Mouse (Mus musculus) myocyte (in vitro differentiated cells): Measurements from ENCODE around the gene Zfp273. TPM values are rescaled to one million over a fixed set of nuclear protein-coding genes. Genes with fewer than 3 reads are reported as not detected.
A peak's percentile ranks its signal among the peaks of the same experiment; 100 is the strongest.
"Not testable (repeated sequence)": the region's sequence is repeated elsewhere in the genome, so short reads cannot be mapped to it uniquely, and the experiment has no call there.

Experiments used
- H3K27me3 ChIP-seq: one replicate; pipeline ENCODE4 v1.6.1; 2011; ENCODE audit not compliant: control insufficient read depth, insufficient read depth, insufficient read length
- H3K36me3 ChIP-seq: one replicate; pipeline ENCODE4 v1.6.1; 2011; ENCODE audit not compliant: control insufficient read depth, insufficient read depth
- H3K4me2 ChIP-seq: one replicate; pipeline ENCODE4 v1.6.1; 2011; ENCODE audit warnings: low read depth, control low read depth
- H3K4me3 ChIP-seq: one replicate; pipeline ENCODE4 v1.5.1; 2011; ENCODE audit warnings: mild to moderate bottlenecking, control low read depth, moderate library complexity
- H3K79me2 ChIP-seq: one replicate; pipeline ENCODE4 v1.6.1; 2011; ENCODE audit not compliant: control insufficient read depth, insufficient read depth
- H3ac ChIP-seq: one replicate; pipeline ENCODE4 v1.6.1; 2011; ENCODE audit not compliant: control insufficient read depth, insufficient read length
- CEBPB ChIP-seq: IDR thresholded peaks from 2 replicates; pipeline ENCODE4 v1.6.1; 2011; ENCODE audit warnings: mild to moderate bottlenecking, moderate library complexity; ENCODE audit not compliant: poor library complexity, insufficient read depth, severe bottlenecking
- E2F4 ChIP-seq: IDR thresholded peaks from one replicate; pipeline ENCODE4 v1.6.1; 2011; ENCODE audit warnings: mild to moderate bottlenecking, control low read depth, moderate library complexity; ENCODE audit not compliant: insufficient read depth
- MAX ChIP-seq: IDR thresholded peaks from one replicate; pipeline ENCODE4 v1.6.1; 2011; ENCODE audit warnings: low read depth, mild to moderate bottlenecking, control low read depth
- MYOD1 ChIP-seq, 3 experiments: IDR thresholded peaks; one replicate each; pipeline ENCODE4 v1.6.1; 2011; ENCODE audit warnings: control low read depth in 2 of 3, low read depth in 2 of 3, mild to moderate bottlenecking in 2 of 3, moderate library complexity in 1 of 3; ENCODE audit not compliant: insufficient read length in 2 of 3, control insufficient read depth in 1 of 3
- MYOG ChIP-seq, 3 experiments: IDR thresholded peaks; one replicate each; pipeline ENCODE4 v1.6.1; 2011; ENCODE audit warnings: control low read depth in 2 of 3, low read depth in 2 of 3, mild to moderate bottlenecking in 2 of 3; ENCODE audit not compliant: insufficient read length in 2 of 3, control insufficient read depth in 1 of 3, insufficient read depth in 1 of 3
- POLR2A ChIP-seq: IDR thresholded peaks from one replicate; pipeline ENCODE4 v1.6.1; 2011; ENCODE audit warnings: low read depth, mild to moderate bottlenecking, control low read depth, moderate library complexity; ENCODE audit not compliant: insufficient read length
- POLR2AphosphoS2 ChIP-seq: IDR thresholded peaks from one replicate; pipeline ENCODE4 v1.6.1; 2011; ENCODE audit warnings: low read depth, control low read depth; ENCODE audit not compliant: insufficient read length
- REST ChIP-seq: IDR thresholded peaks from one replicate; pipeline ENCODE4 v1.6.1; 2011; ENCODE audit warnings: mild to moderate bottlenecking, control low read depth, moderate library complexity; ENCODE audit not compliant: insufficient read depth, insufficient read length
- SRF ChIP-seq: IDR thresholded peaks from one replicate; pipeline ENCODE4 v1.6.1; 2011; ENCODE audit warnings: low read depth; ENCODE audit not compliant: control insufficient read depth, insufficient read length
- TCF12 ChIP-seq: IDR thresholded peaks from one replicate; pipeline ENCODE4 v1.6.1; 2011; ENCODE audit warnings: mild to moderate bottlenecking, control low read depth; ENCODE audit not compliant: poor library complexity, insufficient read depth, severe bottlenecking
- TCF3 ChIP-seq: IDR thresholded peaks from one replicate; pipeline ENCODE4 v1.6.1; 2011; ENCODE audit warnings: low read depth, control low read depth; ENCODE audit not compliant: insufficient read length
- USF1 ChIP-seq: IDR thresholded peaks from one replicate; pipeline ENCODE4 v1.6.1; 2011; ENCODE audit warnings: low read depth, mild to moderate bottlenecking, control low read depth, moderate library complexity
- polyA plus RNA-seq: library from polyadenylated mRNA; unstranded; fragments of >200 nt; fragmentation: generic; extraction: Trizol; gene quantifications from one replicate; pipeline ENCODE4 v1.2.1, GENCODE M21; 2012; ENCODE audit warnings: missing spikeins

The Zfp273 gene
- polyA plus RNA-seq, 1 experiment: 0.17 TPM

DNA sequence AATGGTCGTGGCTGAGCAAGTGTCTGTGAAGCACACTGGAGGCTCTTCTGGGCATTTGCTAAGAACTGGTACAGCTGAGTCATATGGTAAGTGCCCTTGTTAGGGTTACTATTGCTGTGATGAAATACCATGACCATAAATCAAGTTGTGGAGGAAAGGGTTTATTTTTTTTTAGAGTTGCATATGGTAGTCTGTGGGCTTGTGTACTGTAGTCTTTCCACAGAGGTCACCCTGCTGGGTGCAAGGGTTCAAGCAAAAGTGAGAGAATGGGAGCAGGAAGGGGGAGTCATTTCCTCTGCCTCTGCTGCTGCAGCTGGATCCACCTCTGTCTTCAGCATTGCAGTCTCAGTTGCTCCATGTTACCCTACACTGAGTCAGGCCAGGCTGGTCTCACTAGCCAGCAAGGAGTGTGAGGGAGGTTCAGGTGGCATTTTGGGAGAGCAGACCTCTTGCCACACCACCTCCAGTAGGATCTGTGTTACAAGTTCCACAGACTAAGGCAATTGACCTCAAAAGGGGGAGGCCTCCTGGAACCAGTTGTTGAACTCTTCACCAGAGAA is 1.8 kb upstream of the Zfp273 start:
- H3K79me2 ChIP-seq: no peaks in the 10 kb centered on the region
- no peaks in the 10 kb centered on the region for H3K27me3 ChIP-seq
- no peak for TF ChIP-seq MAX
- no peak for TF ChIP-seq SRF
- TF ChIP-seq REST: no peak
- no peak for TF ChIP-seq POLR2AphosphoS2
- TF ChIP-seq POLR2A: no peak
- TF ChIP-seq MYOG (IDR thresholded peaks at IDR 0.05; ENCODE audit: control insufficient read depth in 1 of 3, insufficient read depth in 1 of 3, insufficient read length in 2 of 3, low read depth in 2 of 3): no peak
- TF ChIP-seq E2F4: no peak
- H3K4me2 ChIP-seq: no peak overlapping the region
- no peak overlapping the region for H3ac ChIP-seq
- H3K36me3 ChIP-seq: no peaks in the 10 kb centered on the region
- no peak overlapping the region for H3K4me3 ChIP-seq

DNA sequence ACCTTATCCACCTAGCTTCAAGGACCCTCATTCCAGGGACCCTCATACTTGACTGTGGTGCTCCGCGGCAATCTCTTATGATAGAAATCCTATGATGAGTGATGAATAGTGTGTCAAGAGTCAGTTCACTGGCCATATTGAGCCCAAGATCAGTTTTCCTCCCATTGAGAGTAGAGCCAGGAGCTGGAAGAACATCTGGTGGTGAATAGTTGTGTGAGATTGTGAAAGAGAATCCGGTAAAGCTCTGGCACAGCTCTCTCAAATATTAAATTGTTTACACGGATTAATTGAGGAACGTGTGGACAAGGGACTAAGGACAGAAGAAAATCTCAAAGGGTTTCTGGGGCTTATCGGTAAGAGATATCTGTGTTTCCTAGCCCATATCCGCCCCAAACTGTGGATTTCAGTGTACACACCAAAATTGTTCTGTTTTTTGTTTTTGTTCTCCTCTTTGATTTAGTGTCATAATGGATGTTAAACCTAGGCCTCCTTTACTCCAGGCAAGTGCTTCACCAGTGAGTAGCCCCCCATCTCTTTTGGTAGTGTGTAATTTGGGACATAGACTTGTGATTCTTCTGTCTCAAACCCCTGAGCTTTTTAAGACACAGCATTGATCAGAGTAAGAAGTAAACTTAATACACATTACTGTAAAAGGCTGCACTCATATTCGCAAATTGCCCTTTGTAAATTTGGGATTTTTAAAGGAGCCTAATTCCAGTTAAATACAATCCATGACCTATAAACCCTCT is 405 bp upstream of the Zfp273 start:
- Histone ChIP-seq H3ac (no peak overlapping the region), H3K36me3 (no peaks in the 10 kb centered on the region), H3K4me3 (peak overlapping the region; percentile 33), H3K27me3 (no peaks in the 10 kb centered on the region), H3K4me2 (peak overlapping the region; percentile 18), H3K79me2 (no peaks in the 10 kb centered on the region)
- no peak for TF ChIP-seq CEBPB
- TF ChIP-seq REST: no peak
- TF ChIP-seq USF1: no peak
- TF ChIP-seq E2F4: no peak
- no peak for TF ChIP-seq POLR2A
- no peak for TF ChIP-seq MAX

DNA sequence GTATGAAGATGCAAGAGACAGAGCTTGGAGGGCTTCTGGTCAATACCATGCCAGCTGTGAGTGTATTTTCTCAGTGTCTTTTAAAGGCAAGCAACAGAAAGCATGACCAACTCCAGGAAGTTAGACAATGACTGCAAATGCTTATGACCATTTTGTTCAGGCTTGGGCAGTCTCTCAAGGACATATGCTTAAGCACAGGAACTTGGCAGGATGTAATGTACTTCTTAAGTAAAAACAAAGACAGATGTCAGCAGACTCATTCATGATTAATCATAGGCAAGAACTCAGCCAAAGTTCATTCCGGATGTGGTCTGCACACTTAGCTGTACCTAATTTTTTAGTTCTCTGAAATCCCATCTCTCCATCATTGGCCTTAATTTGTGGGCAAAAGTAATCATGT is 5.1 kb downstream of the Zfp273 start:
- Histone ChIP-seq H3K4me2 (no peak overlapping the region), H3K27me3 (no peaks in the 10 kb centered on the region), H3K79me2 (no peaks in the 10 kb centered on the region), H3ac (no peak overlapping the region), H3K4me3 (no peak overlapping the region), H3K36me3 (no peaks in the 10 kb centered on the region)
- no peak for TF ChIP-seq MAX
- TF ChIP-seq E2F4: no peak
- no peak for TF ChIP-seq POLR2AphosphoS2
- no peak for TF ChIP-seq TCF3
- no peak for TF ChIP-seq MYOG (IDR thresholded peaks at IDR 0.05; ENCODE audit: control insufficient read depth in 1 of 3, insufficient read depth in 1 of 3, insufficient read length in 2 of 3, low read depth in 2 of 3)
- no peak for TF ChIP-seq REST
- TF ChIP-seq POLR2A: no peak
- no peak for TF ChIP-seq CEBPB
- no peak for TF ChIP-seq USF1
- no peak for TF ChIP-seq MYOD1 (IDR thresholded peaks at IDR 0.05; ENCODE audit: control insufficient read depth in 1 of 3, insufficient read length in 2 of 3, low read depth in 2 of 3)
- TF ChIP-seq TCF12: no peak
- no peak for TF ChIP-seq SRF

DNA sequence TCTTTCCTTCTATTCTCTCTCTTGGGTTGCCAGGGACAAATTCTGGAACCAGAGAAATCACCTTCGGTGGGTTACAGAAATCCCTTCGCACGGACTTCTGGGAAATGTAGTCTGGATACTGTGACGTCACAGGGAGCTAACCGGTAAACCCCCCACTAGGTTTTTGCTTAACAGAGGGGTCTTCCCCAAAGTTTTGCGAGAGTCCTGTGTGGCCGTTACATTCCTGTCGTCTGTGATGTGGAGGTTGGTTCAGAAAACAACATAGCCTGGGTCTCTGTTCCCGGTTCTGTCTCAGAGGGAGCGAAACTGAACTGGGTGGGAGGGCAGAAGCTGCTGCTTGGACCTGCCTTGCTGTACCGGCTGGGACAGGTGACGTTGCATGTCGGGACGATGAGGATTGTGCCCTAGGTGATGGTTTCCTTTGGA is 17.4 kb downstream of the Zfp273 start, which contains the start of gene Gm10037:
Gm10037 (plus strand) TSS at position 196 of the 426 bp plus-strand sequence.
- Histone ChIP-seq H3K4me3 (no peak within 1 kb of the TSS), H3ac (no peak within 1 kb of the TSS), H3K36me3 (no peaks in the 10 kb centered on the region), H3K27me3 (no peaks in the 10 kb centered on the region), H3K79me2 (no peaks in the 10 kb centered on the region), H3K4me2 (no peak within 1 kb of the TSS)
- TF ChIP-seq E2F4 (no peak), CEBPB (no peak)

DNA sequence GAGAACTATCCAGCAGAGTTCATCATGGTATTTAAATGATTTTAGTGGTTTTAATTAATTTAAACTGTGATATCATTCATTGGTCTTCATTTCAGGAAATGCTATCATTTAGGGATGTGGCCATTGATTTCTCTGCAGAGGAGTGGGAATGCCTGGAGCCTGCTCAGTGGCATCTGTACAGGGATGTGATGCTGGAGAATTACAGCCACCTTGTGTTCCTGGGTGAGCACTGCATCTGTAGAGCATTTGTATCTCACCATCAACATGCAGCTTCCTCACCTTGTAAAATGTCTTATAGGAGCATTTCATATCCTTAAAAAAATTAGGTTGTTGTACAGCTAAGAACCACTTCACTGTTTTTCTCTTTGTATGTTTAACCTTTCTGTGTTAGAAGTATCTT is 19.6 kb downstream of the Zfp273 start:
- H3ac ChIP-seq, H3K36me3 ChIP-seq, H3K4me2 ChIP-seq, H3K79me2 ChIP-seq, H3K4me3 ChIP-seq, H3K27me3 ChIP-seq: not testable (repeated sequence)

DNA sequence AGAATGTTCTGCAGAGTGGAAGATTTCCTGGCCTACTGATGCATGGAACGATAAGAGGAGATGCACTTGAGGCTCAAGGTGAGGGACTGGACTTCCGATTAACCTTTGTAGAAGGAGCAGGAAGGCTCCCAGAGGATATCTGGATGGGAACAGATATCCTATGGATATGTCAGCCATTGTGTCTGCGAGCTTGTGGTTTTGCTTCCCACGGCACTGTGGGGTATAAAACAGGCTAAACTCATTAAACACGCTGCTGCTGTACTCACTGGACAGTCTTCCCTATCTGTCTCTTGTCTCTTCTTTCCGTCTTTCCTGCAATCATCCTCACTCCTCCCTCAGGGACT is 30.2 kb downstream of the Zfp273 start:
- Histone ChIP-seq H3K4me2 (peak overlapping the region; percentile 70), H3ac (no peak overlapping the region), H3K79me2 (no peaks in the 10 kb centered on the region), H3K4me3 (no peak overlapping the region), H3K27me3 (no peaks in the 10 kb centered on the region), H3K36me3 (no peaks in the 10 kb centered on the region)
- TF ChIP-seq E2F4 (no peak), TCF3 (no peak), MAX (no peak), POLR2AphosphoS2 (no peak), USF1 (no peak), CEBPB (no peak), MYOG (IDR thresholded peaks at IDR 0.05; ENCODE audit: control insufficient read depth in 1 of 3, insufficient read depth in 1 of 3, insufficient read length in 2 of 3, low read depth in 2 of 3) (no peak), TCF12 (no peak), MYOD1 (IDR thresholded peaks at IDR 0.05; ENCODE audit: control insufficient read depth in 1 of 3, insufficient read length in 2 of 3, low read depth in 2 of 3) (no peak), REST (no peak), POLR2A (no peak), SRF (no peak)
